Mouse (Mus musculus) hindbrain, embryonic 13.5 days (tissue): ENCODE data around the gene Dnaic1. TPM values are rescaled to one million over a fixed set of nuclear protein-coding genes. Genes with fewer than 3 reads are reported as not detected.
A peak's percentile ranks its signal among the peaks of the same experiment; 100 is the strongest.

Experiments
- ATAC-seq: fragments of 200-750 bp; cut with Nextera tagmentation; 2 replicates; pipeline ENCODE4 v1.8.0; 2017; ENCODE audit warnings: moderate TSS enrichment; ENCODE audit not compliant: low FRiP score
- H3K27ac ChIP-seq: fragments of 300-500 bp; sonication (generic); 2 replicates; pipeline ENCODE4 v1.5.1; 2015; ENCODE audit warnings: inconsistent platforms, mild to moderate bottlenecking, moderate library complexity
- H3K27me3 ChIP-seq: fragments of 300-500 bp; sonication (generic); 2 replicates; pipeline ENCODE4 v1.6.1; 2015; ENCODE audit warnings: mild to moderate bottlenecking, inconsistent platforms
- H3K36me3 ChIP-seq: fragments of 300-500 bp; sonication (generic); 2 replicates; pipeline ENCODE4 v1.6.1; 2015; ENCODE audit warnings: mild to moderate bottlenecking, inconsistent platforms
- H3K4me1 ChIP-seq: fragments of 300-500 bp; sonication (generic); replicated peaks from 2 replicates; pipeline ENCODE4 v1.6.1; 2015; ENCODE audit warnings: inconsistent platforms
- H3K4me2 ChIP-seq: fragments of 300-500 bp; sonication (generic); 2 replicates; pipeline ENCODE4 v1.6.1; 2015; ENCODE audit warnings: inconsistent platforms, mild to moderate bottlenecking, moderate library complexity
- H3K4me3 ChIP-seq: fragments of 300-500 bp; sonication (generic); 2 replicates; pipeline ENCODE4 v1.5.1; 2015; ENCODE audit warnings: mild to moderate bottlenecking, inconsistent platforms
- H3K9ac ChIP-seq: fragments of 300-500 bp; sonication (generic); 2 replicates; pipeline ENCODE4 v1.6.1; 2015; ENCODE audit warnings: mild to moderate bottlenecking, inconsistent platforms
- H3K9me3 ChIP-seq: fragments of 300-500 bp; sonication (generic); 2 replicates; pipeline ENCODE4 v1.6.1; 2016; ENCODE audit warnings: inconsistent platforms
- WGBS: fragments of 180-500 bp; shearing (Covaris S2); methylation state at CpG from one replicate; pipeline ENCODE4 v1.1.7; 2015; 5-methylcytosine and 5-hydroxymethylcytosine counted together
- polyA plus RNA-seq: library from polyadenylated mRNA; unstranded; fragments of >200 nt; fragmentation: Nextera tagmentation; extraction: Ambion mirVana; gene quantifications from 2 replicates; pipeline ENCODE4 v1.2.1, GENCODE M21; 2015

Gene Dnaic1
- polyA plus RNA-seq, 1 experiment from 2014 or later = 3.2 TPM

DNA sequence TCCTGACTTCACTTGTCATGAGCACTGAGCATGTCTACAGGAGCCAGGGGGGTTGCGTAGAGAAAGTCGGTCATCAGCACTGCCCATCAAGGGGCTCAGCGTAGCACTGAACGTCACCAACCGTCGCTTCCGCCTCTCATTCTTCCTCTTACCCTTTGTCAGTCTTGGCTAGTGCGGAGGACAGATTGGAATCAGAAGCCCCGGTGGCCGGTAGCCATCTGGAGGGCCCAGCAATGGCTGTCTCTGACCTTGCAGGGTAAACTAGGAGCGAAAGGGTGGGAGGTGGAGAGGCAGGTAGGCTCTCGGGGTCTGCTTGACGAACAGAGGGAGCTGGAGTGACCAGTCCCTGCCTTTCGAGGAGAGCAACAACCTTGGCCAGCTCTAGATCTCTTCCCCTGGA lies 52.5 kb downstream of the Dnaic1 start:
- WGBS = 85% methylated on average over 14 of the region's 14 CpGs
- Histone ChIP-seq H3K27ac (no peak overlapping the region), H3K27me3 (no peaks in the 10 kb centered on the region), H3K9me3 (no peaks in the 10 kb centered on the region), H3K4me2 (no peak overlapping the region), H3K9ac (no peak overlapping the region), H3K4me1 (peaks cover 30% of the 10 kb centered on the region), H3K36me3 (no peaks in the 10 kb centered on the region), H3K4me3 (no peak overlapping the region)
- ATAC-seq = no peak

DNA sequence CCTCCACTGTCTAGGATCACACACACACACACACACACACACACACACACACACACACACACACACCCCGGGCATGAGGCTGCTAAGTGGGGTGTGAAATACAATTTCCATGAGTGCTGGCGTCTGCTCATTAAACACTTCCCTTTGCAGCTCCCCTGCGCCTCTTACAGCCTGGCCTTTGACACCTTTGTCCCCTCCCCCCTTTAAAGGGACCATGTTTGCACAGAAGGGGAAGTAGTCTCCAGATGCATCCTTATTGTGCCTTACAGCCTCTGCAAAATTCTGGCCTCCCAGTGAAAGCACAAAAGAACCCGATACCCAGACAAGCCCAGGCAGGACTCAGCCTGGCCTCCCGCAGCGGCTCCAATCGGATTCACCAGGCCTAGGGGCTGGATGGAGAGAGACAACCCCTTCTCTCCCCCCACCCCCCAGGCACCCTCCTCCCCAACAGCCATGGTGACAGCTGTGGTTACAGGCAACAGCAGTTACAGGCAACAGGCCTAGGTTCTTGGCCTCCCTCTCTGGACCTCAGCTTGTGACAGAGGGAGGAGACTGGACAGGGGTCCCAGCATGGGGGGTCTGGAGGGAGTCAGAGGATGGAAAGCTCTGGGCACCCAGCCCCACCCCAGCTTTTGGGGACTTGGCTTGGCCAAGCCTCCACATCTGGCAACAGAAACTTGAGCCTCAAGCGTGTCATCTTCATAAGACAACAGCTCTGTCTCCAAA lies 58.8 kb downstream of the Dnaic1 start:
- Histone ChIP-seq H3K4me2 (peak overlapping the region; percentile 6; the same call in 1 of the 2 replicates), H3K9ac (peak overlapping the region; percentile 55; the same call in 1 of the 2 replicates), H3K9me3 (no peaks in the 10 kb centered on the region), H3K27ac (peak overlapping the region; percentile 87), H3K36me3 (no peaks in the 10 kb centered on the region), H3K4me1 (peaks cover 64% of the 10 kb centered on the region), H3K27me3 (no peaks in the 10 kb centered on the region), H3K4me3 (no peak overlapping the region)
- 5% methylated on average over 8 of the region's 8 CpGs for WGBS
- ATAC-seq = peak; percentile 25; the same call in 1 of the 2 replicates

DNA sequence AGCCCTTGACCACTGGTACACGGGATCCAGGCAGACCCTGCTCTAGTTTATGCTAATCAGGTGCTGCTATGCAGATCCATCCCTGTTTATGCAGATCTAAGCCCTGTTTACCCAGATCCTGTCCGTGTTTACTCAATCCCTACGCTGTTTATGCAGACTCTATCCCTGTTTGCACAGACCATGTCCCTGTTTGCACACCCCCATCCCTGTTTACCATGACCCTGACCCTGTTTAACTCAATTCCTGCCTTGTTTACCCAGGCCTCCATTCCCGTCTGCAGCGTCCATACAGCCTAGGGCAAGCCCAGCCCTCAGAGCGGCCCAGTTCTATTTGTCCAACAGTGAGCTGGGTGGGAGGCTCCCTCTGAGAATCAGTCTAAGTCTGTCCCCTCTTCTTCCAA lies 60.6 kb downstream of the Dnaic1 start:
- no peaks in the 10 kb centered on the region for H3K27me3 ChIP-seq
- no peak overlapping the region for H3K4me2 ChIP-seq
- no peak overlapping the region for H3K4me3 ChIP-seq
- H3K36me3 ChIP-seq = no peaks in the 10 kb centered on the region
- peak overlapping the region; percentile 81; the same call in 1 of the 2 replicates for H3K27ac ChIP-seq
- WGBS = 24% methylated on average over 6 of the region's 6 CpGs
- H3K4me1 ChIP-seq = peaks cover 70% of the 10 kb centered on the region
- no peak overlapping the region for H3K9ac ChIP-seq
- H3K9me3 ChIP-seq = no peaks in the 10 kb centered on the region
- no peak for ATAC-seq

DNA sequence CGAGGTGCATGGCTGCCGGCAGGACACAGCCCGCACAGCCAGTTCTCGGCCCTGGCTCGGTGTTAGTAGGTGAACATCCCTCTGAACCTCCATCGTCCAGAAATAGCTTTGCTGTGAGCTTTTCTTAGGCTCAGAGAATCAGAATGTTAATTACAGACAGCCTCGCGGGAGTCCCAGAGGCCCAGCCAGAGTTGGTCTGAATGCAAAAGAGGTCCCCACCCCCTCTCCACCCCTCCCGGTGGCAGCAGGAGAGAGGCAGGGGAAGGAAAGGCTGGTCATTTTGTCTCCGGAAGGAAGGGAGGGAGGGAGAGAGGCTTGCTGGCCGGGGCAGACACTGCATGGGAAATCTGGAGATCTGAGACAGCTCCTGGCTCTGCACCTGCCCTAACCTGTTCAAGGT lies 61.8 kb downstream of the Dnaic1 start:
- peak overlapping the region; percentile 36 for H3K9ac ChIP-seq
- peak; percentile 53 for ATAC-seq
- 2% methylated on average over 11 of the region's 11 CpGs for WGBS

DNA sequence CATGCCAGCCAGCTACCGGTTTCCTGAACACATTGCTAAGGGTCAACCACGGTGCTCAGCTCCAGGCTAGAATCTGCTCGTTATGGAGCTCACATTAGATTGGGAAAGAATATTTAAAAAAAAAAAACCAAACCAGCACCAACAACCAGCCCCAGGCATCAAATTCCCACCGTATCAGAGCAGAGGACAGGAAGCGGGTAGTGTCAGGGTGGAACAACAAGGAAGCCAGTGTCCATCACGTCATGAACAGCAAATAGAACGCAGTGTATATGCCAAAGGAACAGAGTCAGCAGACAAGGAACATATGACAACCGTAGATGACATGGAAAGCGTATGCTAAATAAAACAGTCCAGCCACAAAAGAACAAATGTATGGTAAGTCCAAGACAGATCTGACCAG lies 63.4 kb downstream of the Dnaic1 start:
- peaks cover 86% of the 10 kb centered on the region for H3K4me1 ChIP-seq
- H3K4me2 ChIP-seq = no peak overlapping the region
- 0 out of 2 replicates have a peak, but pooled peaks cover under 1% of the 10 kb centered on the region for H3K36me3 ChIP-seq
- no peak overlapping the region for H3K27ac ChIP-seq
- WGBS = 77% methylated on average over 9 of the region's 9 CpGs
- H3K27me3 ChIP-seq = no peaks in the 10 kb centered on the region
- no peaks in the 10 kb centered on the region for H3K9me3 ChIP-seq
- no peak overlapping the region for H3K4me3 ChIP-seq
- H3K9ac ChIP-seq = no peak overlapping the region
- no peak for ATAC-seq

More for the DNA sequence above, 61.8 kb downstream of the Dnaic1 start:
- no peak overlapping the region for H3K4me3 ChIP-seq
- H3K4me1 ChIP-seq = peaks cover 79% of the 10 kb centered on the region
- no peaks in the 10 kb centered on the region for H3K9me3 ChIP-seq
- peak overlapping the region; percentile 30 for H3K4me2 ChIP-seq
- no peaks in the 10 kb centered on the region for H3K36me3 ChIP-seq
- no peaks in the 10 kb centered on the region for H3K27me3 ChIP-seq
- H3K27ac ChIP-seq = peak overlapping the region; percentile 81

DNA sequence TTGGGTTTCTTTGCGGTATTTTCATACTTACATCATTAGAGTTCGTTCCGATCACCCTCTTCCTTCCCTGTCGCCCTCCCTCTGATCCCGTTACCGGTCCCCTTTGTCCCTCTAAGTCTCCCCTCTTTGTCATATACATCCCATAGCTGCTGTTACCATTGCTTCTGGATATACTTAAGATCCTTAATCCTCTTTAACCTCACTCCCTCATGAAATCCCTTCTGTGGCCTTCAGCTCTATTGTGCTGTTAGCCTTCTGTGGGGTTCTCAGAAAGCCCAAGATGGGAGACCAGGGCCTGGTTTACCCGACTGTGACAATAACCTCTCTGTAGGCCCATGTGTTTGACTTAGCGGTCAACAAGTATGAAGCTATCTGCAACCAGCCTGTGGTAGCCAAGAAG lies 65.1 kb downstream of the Dnaic1 start:
- H3K27ac ChIP-seq = no peak overlapping the region

DNA sequence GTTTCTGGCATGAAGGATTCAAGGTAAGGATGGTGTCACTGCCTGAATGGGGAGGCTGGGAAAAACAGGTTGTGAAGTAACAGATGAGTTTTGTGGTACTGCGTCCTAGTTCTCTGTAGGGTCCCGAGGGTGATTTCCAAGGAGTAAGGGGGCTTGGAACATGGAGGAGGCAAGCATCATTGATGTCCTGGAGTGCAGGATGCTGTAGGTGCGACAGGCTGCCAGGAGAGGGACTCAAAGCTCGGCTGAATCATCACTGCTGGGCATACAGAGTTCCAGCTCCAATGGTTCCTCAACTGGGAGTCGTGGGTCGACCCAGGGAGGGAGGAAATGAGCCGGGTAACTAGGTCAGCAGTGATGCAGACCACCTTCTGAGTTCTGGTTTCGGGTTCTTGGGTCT lies 65.6 kb downstream of the Dnaic1 start:
- 73% methylated on average over 8 of the region's 8 CpGs for WGBS
- Histone ChIP-seq H3K4me1 (peaks cover 80% of the 10 kb centered on the region), H3K9ac (no peak overlapping the region)

More for the DNA sequence above, 65.1 kb downstream of the Dnaic1 start:
- Histone ChIP-seq H3K27me3 (no peaks in the 10 kb centered on the region), H3K9ac (no peak overlapping the region), H3K4me1 (peaks cover 85% of the 10 kb centered on the region), H3K9me3 (no peaks in the 10 kb centered on the region), H3K4me2 (no peak overlapping the region), H3K36me3 (peaks cover 6% of the 10 kb centered on the region), H3K4me3 (no peak overlapping the region)
- 90% methylated on average over 8 of the region's 8 CpGs for WGBS
- no peak for ATAC-seq

DNA sequence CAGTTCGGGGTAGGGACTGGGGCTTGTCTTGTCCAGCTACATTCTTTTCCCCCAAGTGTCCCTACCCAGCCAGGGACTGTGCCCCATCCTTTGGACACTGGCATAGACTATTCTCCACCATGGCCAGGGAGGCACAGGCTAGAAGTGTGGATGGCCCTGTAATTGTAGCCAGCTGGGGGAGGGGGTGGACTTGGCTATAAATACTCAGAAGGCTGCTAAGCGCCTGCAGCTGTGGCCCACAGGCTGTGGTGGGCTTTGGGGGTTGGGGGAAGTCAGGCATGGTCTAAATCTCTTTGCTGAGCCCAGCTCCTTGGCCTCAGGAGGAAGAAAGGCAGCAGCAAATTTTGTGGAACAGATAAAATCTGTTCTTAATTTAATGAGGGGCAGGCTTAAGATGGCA lies 66.3 kb downstream of the Dnaic1 start:
- H3K36me3 ChIP-seq = peaks cover 6% of the 10 kb centered on the region
- 0 out of 2 replicates have a peak overlapping the region, but pooled peaks have one; percentile 30 for H3K9ac ChIP-seq
- peaks cover 77% of the 10 kb centered on the region for H3K4me1 ChIP-seq
- ATAC-seq = no peak
- no peaks in the 10 kb centered on the region for H3K9me3 ChIP-seq
- peak overlapping the region; percentile 53; the same call in 1 of the 2 replicates for H3K27ac ChIP-seq
- H3K4me2 ChIP-seq = no peak overlapping the region
- 63% methylated on average over 2 of the region's 2 CpGs for WGBS
- no peak overlapping the region for H3K4me3 ChIP-seq
- no peaks in the 10 kb centered on the region for H3K27me3 ChIP-seq

More for the DNA sequence above, 65.6 kb downstream of the Dnaic1 start:
- Histone ChIP-seq H3K9me3 (no peaks in the 10 kb centered on the region), H3K27ac (no peak overlapping the region), H3K4me2 (no peak overlapping the region), H3K27me3 (no peaks in the 10 kb centered on the region), H3K4me3 (no peak overlapping the region), H3K36me3 (peaks cover 6% of the 10 kb centered on the region)
- no peak for ATAC-seq

DNA sequence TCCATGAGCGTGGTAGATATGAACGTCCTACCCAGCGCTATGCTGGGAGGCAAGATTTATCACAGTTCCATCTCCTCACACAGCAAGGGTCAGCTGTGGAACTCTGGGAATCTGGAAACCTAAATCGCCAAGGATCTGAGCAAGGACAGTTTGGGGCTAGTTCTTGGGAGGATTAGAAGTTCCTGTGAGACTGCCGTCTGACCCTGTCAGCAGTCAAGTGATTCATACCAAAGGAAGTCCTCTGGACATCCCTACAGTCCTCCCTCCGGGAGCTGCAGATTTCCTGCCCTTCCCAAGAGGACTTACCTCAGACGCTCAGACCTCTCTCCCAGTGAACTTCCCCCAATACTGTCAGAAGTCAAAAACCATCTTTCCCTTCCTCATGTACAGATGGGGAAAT lies 66.8 kb downstream of the Dnaic1 start:
- WGBS = 64% methylated on average over 7 of the region's 7 CpGs
- H3K9ac ChIP-seq = 0 out of 2 replicates have a peak overlapping the region, but pooled peaks have one; percentile 96
- no peak overlapping the region for H3K4me2 ChIP-seq
- no peak for ATAC-seq
- peak overlapping the region; percentile 53; the same call in 1 of the 2 replicates for H3K27ac ChIP-seq
- no peaks in the 10 kb centered on the region for H3K9me3 ChIP-seq
- H3K27me3 ChIP-seq = no peaks in the 10 kb centered on the region
- H3K36me3 ChIP-seq = peaks cover 6% of the 10 kb centered on the region
- peaks cover 72% of the 10 kb centered on the region for H3K4me1 ChIP-seq
- H3K4me3 ChIP-seq = no peak overlapping the region

DNA sequence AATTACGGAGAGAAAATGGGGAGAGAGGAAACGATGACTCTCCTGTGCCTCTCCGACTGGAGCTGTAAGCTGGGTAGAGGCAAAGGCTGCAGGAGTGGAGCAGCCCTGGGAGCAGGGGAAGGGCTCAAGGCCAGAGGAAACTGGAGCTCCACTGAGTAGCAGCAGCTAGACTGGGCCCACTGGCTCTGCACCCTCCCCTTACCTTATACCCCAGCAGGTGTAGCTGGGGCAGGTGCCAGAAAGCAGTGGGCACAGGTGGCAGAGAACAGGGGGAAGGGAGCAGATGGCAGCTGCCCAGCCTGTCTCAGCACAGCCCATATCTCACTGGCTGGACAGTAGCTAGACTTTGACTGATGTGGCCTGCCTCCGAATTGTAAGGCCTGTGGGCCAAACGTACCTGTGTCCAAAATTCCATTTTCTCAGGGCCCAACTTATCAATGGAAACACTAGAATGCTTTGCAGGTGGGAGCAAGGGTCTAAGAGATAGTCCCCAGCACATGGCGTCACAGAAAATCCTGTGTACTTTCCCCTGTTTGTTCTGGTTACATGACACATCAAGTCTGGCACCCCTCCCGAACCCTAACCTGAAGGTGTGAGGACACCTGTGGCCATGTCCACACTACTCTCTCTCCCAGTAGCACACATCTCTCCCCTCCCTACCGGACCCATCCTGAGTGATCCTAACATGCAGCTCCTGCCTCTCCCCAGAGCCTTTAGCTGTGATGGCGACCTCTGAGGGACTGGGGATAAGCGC lies 67.5 kb downstream of the Dnaic1 start:
- Histone ChIP-seq H3K4me3 (no peak overlapping the region), H3K36me3 (peaks cover 6% of the 10 kb centered on the region), H3K9me3 (no peaks in the 10 kb centered on the region), H3K4me2 (peak overlapping the region; percentile 85), H3K27ac (no peak overlapping the region), H3K9ac (peak overlapping the region; percentile 96; the same call in 1 of the 2 replicates), H3K27me3 (no peaks in the 10 kb centered on the region), H3K4me1 (peaks cover 65% of the 10 kb centered on the region)
- ATAC-seq = no peak
- 79% methylated on average over 10 of the region's 10 CpGs for WGBS

DNA sequence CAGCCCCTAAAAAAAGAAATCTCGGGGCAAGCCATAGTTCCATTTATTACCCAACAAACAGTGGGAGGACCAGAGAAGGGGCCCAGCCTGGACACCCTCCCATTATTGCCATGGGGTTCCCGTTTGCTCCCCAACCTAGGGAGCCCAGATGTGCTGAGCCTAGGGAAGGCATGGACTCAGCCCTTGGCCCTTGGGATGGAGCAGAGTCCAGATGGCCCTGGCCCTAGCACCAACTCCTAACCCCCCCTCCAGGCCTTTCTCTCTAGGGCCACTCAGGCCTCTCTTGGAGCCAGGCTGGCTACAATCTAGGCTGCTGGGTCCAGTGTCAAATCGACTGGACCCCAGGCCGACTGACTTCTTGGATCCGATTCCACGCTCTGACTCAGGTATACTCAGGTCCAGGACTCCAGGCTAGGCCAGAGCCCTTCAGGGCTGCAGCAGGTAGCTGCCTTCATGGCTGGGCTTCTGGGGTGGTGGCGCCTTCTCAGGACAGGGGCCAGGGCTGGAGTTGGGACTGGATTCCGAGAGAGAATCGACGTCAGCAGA lies 68.7 kb downstream of the Dnaic1 start:
- Histone ChIP-seq H3K4me1 (peaks cover 54% of the 10 kb centered on the region), H3K36me3 (peaks cover 6% of the 10 kb centered on the region), H3K4me3 (peak overlapping the region; percentile 75), H3K9me3 (no peaks in the 10 kb centered on the region), H3K9ac (peak overlapping the region; percentile 96), H3K27ac (0 out of 2 replicates have a peak overlapping the region, but pooled peaks have one; percentile 94), H3K27me3 (no peaks in the 10 kb centered on the region), H3K4me2 (peak overlapping the region; percentile 85)
- WGBS = 82% methylated on average over 10 of the region's 10 CpGs
- no peak for ATAC-seq

DNA sequence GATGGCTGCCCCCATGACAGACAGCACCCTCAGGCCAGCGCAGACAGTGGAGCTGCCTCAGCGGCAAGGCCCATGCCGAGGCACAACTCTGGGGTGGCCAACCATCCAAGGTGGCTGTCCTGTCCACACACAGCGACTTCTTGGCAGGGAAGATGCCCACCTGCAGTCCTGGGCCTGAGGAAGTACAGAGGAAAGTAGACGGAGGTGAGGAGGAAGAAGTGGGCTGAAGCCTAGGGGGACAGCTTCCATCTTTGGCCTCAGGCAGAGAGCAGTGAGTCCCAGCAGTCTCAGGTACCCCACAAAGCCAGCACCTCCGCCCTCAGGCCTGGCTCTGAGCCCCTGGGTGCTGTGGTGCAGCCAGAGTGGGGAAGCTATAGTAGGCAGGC lies 69.2 kb downstream of the Dnaic1 start:
- no peak; the same call in 1 of the 2 replicates for ATAC-seq
- Histone ChIP-seq H3K9me3 (no peaks in the 10 kb centered on the region), H3K4me2 (peak overlapping the region; percentile 85), H3K9ac (peak overlapping the region; percentile 96), H3K4me1 (peaks cover 53% of the 10 kb centered on the region), H3K4me3 (peak overlapping the region; percentile 75), H3K27me3 (no peaks in the 10 kb centered on the region), H3K27ac (peak overlapping the region; percentile 94), H3K36me3 (peaks cover 6% of the 10 kb centered on the region)
- WGBS = 76% methylated on average over 6 of the region's 6 CpGs
